Mouse (Mus musculus) spleen, adult 2 months (tissue): ENCODE data around the gene Slc44a1.
A peak's percentile ranks its signal among the peaks of the same experiment; 100 is the strongest.

Source experiments
- CTCF ChIP-seq: fragments of 200-500 bp; IDR thresholded peaks from 2 replicates; pipeline ENCODE4 v1.5.1; 2011; ENCODE audit warnings: mild to moderate bottlenecking, inconsistent platforms; ENCODE audit not compliant: insufficient read depth, insufficient read length, insufficient replicate concordance; ENCODE audit errors: extremely low read depth
- POLR2A ChIP-seq: fragments of 200-500 bp; IDR thresholded peaks from 2 replicates; pipeline ENCODE4 v1.6.1; 2011; ENCODE audit warnings: low read depth, low read length, inconsistent platforms

GRCm38 (mm10) chr4:53451887-53452286 is 11.7 kb downstream of the Slc44a1 start:
- TF ChIP-seq POLR2A (no peak), CTCF (peak; percentile 26; the same call in 1 of the 2 replicates)
